Mouse (Mus musculus): ENCODE results near the gene Smim6.

Gene Smim6

GRCm38 (mm10) chr11:115945247-115945646 is 33.4 kb downstream of the Smim6 start:
- DNase-seq: no peak

- no peak for DNase-seq
Observed at GRCm38 (mm10) chr11:115946221-115946828, 34.5 kb downstream of the Smim6 start.

GRCm38 (mm10) chr11:115948316-115948715 is 36.5 kb downstream of the Smim6 start:
- no peak for DNase-seq

GRCm38 (mm10) chr11:115950719-115951118 is 38.9 kb downstream of the Smim6 start:
- DNase-seq: no peak

- DNase-seq: no peak
Observed at GRCm38 (mm10) chr11:115954712-115955111, 42.9 kb downstream of the Smim6 start.

- DNase-seq: no peak
Observed at GRCm38 (mm10) chr11:115955195-115955858, 43.5 kb downstream of the Smim6 start.

- no peak for DNase-seq
Observed at GRCm38 (mm10) chr11:115956453-115956852, 44.6 kb downstream of the Smim6 start.

- no peak for DNase-seq
Observed at GRCm38 (mm10) chr11:115957971-115958370, 46.2 kb downstream of the Smim6 start.

GRCm38 (mm10) chr11:115959018-115959417 is 47.2 kb downstream of the Smim6 start:
- no peak for DNase-seq

GRCm38 (mm10) chr11:115962651-115963412 is 51.0 kb downstream of the Smim6 start:
- DNase-seq: no peak
